Mouse (Mus musculus): ENCODE measurements around the gene Nanos3.

Gene Nanos3

GRCm38 (mm10) chr8:84183261-84184084, 1.5 kb downstream of the Nanos3 start:
- peak; percentile 52 for DNase-seq (ENCODE audit: low spot score)

- no peak for DNase-seq (ENCODE audit: low spot score)
Observed at GRCm38 (mm10) chr8:84182833-84183232, 2.2 kb downstream of the Nanos3 start.

GRCm38 (mm10) chr8:84180530-84181190, 4.4 kb downstream of the Nanos3 start:
- DNase-seq (ENCODE audit: low spot score): peak; percentile 68

DNA sequence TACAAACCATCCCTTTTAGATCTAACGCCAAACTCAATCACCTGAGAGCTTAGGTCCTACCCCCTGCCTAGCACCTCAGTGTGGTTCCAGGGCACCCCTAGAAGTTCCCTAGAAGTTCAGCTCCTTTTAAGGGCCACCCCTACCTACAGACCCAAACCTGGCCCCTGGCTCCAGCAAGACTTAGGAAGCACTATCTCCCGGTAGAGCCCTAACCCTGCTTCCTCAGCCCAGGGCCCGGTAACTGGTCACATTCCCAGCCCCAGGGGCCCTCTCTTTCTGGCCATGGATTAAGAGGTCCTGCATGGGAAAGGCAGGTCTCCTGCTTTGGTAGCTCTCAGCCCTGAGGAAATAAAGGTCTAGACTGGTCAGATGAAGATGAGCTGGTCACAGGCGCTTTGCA, 5.1 kb downstream of the Nanos3 start:
- no peak for DNase-seq (ENCODE audit: low spot score)

GRCm38 (mm10) chr8:84178592-84178991, 6.4 kb downstream of the Nanos3 start:
- no peak for DNase-seq (ENCODE audit: low spot score)

GRCm38 (mm10) chr8:84177405-84177804, 7.6 kb downstream of the Nanos3 start:
- DNase-seq (ENCODE audit: low spot score): no peak

DNA sequence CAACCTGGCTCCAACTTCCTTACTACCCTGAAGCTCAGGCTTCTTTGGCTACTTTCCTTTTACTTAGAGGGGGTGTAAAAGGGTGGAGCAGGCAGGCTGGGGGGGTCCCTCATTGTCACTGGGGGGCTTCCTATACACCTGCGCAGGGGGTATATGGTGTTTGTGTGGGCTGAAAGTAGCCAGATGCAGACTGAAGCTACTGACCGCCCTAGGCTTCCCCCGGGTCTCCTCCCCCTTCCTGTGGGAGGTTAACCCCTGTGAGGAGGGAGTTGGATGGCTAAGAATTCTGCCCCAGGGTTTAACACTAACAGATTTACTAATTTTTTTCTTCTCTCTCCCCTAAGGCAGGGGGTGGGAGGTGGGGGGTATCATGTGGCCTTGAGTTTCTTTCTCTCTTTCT, 8.5 kb downstream of the Nanos3 start:
- no peak for DNase-seq (ENCODE audit: low spot score)

- peak; percentile 23 for DNase-seq (ENCODE audit: low spot score)
Observed at GRCm38 (mm10) chr8:84173861-84174260, 11.2 kb downstream of the Nanos3 start.

DNA sequence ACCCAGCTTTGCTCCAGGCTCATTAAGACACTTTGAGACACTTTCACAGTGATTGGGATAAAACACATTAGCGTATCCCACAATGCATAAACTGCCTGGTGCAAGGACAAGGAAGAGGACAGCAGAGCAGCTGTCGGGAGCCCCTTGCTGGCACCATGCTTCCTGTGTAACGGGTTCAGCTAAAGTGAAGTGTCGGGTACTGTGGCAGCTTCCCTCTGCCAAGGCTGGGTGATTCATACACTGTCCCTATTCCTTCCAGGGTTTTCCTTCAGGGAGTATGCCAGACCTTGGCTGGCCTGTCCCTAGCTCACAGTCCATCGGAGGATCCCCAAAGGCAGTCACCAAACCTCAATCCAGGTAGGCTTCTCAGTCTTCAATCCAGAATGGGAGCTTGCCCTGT, 14.9 kb downstream of the Nanos3 start:
- DNase-seq (ENCODE audit: low spot score): no peak

DNA sequence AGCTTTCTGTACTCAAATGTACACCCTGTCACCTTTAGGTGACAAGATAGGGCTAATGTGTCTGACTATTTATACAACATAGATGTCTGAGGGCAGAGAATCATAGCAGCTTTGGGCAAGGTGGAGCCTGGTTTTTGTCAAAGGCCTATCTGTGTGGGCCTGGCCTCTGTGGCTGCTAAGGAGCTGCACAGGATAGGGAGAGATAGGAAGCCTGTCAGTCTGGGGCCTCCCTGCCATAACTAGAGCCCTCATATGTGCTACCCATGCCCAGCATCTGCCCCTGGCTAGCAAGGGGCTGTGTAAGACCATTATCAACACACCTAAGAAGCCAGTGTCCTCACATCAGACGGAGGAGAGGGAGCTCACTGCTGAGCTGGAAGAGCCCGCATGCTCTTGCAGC, 17.3 kb downstream of the Nanos3 start:
- DNase-seq (ENCODE audit: low spot score): no peak

- no peak for DNase-seq (ENCODE audit: low spot score)
Observed at GRCm38 (mm10) chr8:84157620-84158019, 27.4 kb downstream of the Nanos3 start.

- DNase-seq (ENCODE audit: low spot score): no peak
Observed at GRCm38 (mm10) chr8:84149181-84149580, 35.8 kb downstream of the Nanos3 start.

DNA sequence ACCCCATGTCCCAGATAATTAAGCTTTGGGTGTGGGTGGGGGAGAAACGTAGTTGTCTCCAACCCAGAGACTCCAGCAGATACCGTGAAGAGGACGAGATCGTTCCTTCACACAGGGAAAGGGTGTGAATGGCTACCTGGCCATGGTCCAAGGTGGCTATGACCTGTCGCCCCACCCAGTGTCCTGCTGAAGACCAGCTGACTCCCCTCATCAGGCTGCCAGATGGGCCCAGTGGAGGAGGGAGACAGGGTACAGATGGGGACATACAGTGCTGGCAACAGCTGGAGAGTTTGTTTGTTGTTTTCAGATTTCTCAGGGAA, 36.5 kb downstream of the Nanos3 start:
- DNase-seq (ENCODE audit: low spot score): no peak

- DNase-seq (ENCODE audit: low spot score): peak; percentile 93
Observed at GRCm38 (mm10) chr8:84147769-84148530, 37.1 kb downstream of the Nanos3 start, which contains the start of the genes Cc2d1a and 4930432K21Rik. Gene Cc2d1a, minus strand, starts transcription at chr8:84147936. Gene 4930432K21Rik, plus strand, starts transcription at chr8:84148025.

- no peak for DNase-seq (ENCODE audit: low spot score)
Observed at GRCm38 (mm10) chr8:84147324-84147766, 37.7 kb downstream of the Nanos3 start.

- DNase-seq (ENCODE audit: low spot score): no peak
Observed at GRCm38 (mm10) chr8:84144636-84145245, 40.3 kb downstream of the Nanos3 start.

GRCm38 (mm10) chr8:84140838-84141237, 44.2 kb downstream of the Nanos3 start:
- DNase-seq (ENCODE audit: low spot score): no peak

DNA sequence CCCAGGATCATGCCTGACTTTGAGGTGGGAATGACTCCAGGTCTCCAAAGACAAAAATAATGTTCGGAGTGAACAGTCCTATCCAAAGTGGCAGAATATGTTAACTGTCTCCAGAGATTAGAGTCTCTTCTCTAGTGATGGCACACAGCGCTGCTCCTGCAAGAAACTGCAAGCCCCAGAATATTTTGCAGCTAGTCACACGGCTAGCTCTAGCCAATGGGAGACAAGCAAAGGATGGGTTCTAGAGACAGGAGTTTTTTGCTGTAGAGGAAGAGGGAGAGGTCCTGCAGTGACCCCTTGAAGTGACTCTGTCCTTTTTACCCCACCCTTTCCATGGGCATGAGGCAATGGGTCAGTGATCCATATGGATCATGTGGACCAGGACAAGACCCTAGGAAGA, 47.2 kb downstream of the Nanos3 start:
- DNase-seq (ENCODE audit: low spot score): no peak

GRCm38 (mm10) chr8:84132225-84132624, 52.8 kb downstream of the Nanos3 start:
- no peak for DNase-seq (ENCODE audit: low spot score)

DNA sequence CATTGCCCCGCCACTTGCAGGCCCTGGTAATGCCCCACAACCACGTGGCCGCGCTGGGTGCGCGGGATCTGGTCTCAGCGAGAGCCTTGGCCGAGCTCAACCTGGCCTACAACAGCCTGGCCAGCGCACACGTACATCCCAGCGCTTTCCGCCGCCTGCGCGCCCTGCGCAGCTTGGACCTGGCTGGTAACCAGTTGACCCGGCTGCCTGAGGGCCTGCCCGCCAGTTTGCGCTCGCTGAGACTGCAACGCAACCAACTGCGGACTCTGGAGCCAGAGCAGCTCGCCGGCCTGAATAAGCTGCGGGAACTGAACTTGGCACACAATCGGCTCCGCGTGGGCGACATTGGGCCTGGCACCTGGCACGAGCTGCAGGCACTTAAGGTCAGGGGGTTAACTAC, 54.2 kb downstream of the Nanos3 start:
- DNase-seq (ENCODE audit: low spot score): no peak

DNA sequence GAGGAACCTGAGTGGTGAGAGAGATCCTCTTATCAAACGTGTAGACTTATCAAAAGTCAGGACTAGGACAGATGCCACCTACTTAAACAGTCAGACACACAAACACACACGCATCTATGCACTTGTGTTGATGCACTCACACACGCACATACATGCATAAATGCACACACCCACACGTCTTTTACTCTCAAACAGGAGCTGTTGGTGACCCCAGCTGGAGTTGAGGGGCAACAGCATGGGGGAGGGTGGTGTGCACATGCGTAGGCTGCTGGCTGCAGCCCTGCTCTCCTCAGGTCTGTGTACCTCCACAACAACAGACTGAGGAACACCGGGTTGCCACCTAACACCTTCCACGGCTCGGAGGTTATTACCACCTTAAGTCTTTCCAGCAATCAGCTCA, 56.7 kb downstream of the Nanos3 start:
- no peak for DNase-seq (ENCODE audit: low spot score)

DNA sequence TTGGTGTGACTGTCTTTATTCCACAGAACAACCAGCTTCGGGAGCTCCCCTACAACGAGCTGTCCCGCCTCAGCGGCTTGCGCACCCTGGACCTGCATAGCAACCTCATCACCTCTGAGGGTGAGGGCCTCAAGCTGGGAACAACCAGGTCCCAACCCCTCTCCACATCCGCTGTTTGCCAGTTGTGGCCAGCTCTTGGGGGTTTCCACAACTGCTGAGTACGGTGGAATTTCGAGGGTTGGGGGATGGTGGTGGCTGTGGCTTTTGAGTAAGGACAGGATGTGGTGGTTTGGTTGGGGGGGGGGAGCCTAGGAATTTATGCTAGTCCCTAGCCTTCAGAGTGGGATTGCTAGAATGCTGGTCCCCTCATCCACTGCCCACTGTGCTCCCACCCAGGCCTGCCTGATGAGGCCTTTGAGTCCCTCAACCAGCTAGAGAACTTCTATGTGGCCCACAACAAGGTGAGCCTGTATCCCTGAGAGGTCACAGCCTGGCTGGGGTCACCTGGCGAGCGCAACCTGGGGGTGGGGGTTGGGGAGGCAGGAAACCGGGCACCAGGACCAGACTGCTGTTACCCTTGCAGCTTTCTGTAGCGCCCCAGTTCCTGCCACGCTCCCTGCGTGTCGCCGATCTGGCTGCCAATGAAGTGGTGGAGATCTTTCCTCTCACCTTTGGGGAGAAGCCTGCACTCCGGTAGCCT, 57.7 kb downstream of the Nanos3 start:
- no peak for DNase-seq (ENCODE audit: low spot score)
